Mouse (Mus musculus) heart, adult 2 months (tissue): ENCODE results near the gene Alpi.

ENCODE experiments used
- CTCF ChIP-seq: fragments of 200-600 bp; IDR thresholded peaks from 2 replicates; pipeline ENCODE4 v1.8.1; 2022; ENCODE audit warnings: antibody characterized with exemption, mild to moderate bottlenecking, moderate library complexity
- EP300 ChIP-seq: fragments of 200-500 bp; IDR thresholded peaks from 2 replicates; pipeline ENCODE4 v1.6.1; 2011; ENCODE audit warnings: low read depth, low read length, control low read depth; ENCODE audit not compliant: insufficient read depth
- POLR2A ChIP-seq: fragments of 200-500 bp; IDR thresholded peaks from 2 replicates; pipeline ENCODE4 v1.6.1; 2011; ENCODE audit warnings: mild to moderate bottlenecking, low read depth, low read length, control low read depth; ENCODE audit not compliant: insufficient read depth

- TF ChIP-seq POLR2A (no peak), CTCF (no peak), EP300 (no peak)
Observed at GRCm38 (mm10) chr1:87149422-87149821, 48.0 kb upstream of the Alpi start.
